Mouse (Mus musculus): ENCODE data around the gene Arhgap28.

DNA sequence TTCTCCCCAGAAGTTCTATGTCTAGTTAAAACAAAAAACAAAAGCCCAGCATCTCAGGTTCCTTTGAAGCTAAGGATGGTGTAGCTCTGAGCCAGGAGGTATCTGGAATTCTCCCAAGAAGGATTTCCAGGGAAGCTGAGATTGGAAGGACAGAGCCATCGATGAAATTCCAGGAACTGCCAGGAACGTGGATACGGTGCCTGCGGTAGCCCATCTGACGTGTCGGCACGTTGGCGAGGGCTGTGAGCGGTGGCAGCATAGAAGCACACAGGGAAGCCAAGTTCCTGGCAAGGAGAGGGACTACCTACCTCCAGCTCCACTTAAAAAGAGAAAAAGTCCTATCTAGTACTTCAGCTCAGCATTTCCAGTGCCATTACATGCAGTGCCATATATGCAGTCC lies 115.8 kb downstream of the Arhgap28 start:
- TF ChIP-seq CTCF (IDR thresholded peaks at IDR 0.05; ENCODE audit: extremely low read depth, insufficient read depth, low read length) (no peak), POLR2A (IDR thresholded peaks at IDR 0.05; ENCODE audit: extremely low read depth, insufficient read depth, low read length) (no peak)

Data from cortical plate, adult 2 months (tissue).